29 mouse cellular contexts compared by ENCODE assay signal in genomic region chr16:29942111-29942510, GRCm38 (mm10).
DNase-seq lines count a peak whose midpoint lies in the region; ATAC-seq and TF ChIP-seq lines count a peak whose summit lies in the region.
"Had no signal": no experiment of that assay in that cellular context is flagged by ENCODE, and none has a peak within 500 bp of the region (broad histone marks: within the 10 kb centered on the region; RNA-seq: fewer than 3 reads in every experiment).

No protein-coding gene starts in this region.

- H3K4me2 ChIP-seq in embryonic facial prominence, embryonic 14.5 days (ENCODE audit: low read depth, low read length): no peak overlapping the region
- H3K4me2 ChIP-seq in heart, embryonic 12.5 days: no peak overlapping the region
- no peak overlapping the region for H3K4me2 ChIP-seq in myocyte (ENCODE audit: low read depth)
- no peak overlapping the region for H3K4me2 ChIP-seq in forebrain, embryonic 12.5 days
- H3K4me2 ChIP-seq: embryonic facial prominence, embryonic 15.5 days; forebrain, embryonic 15.5 days; heart, embryonic 11.5 days; heart, embryonic 15.5 days; hindbrain, embryonic 14.5 days had no signal

- H3ac ChIP-seq in myocyte (ENCODE audit: control insufficient read depth, insufficient read length): no peak overlapping the region

- H3K27ac ChIP-seq in embryonic facial prominence, embryonic 14.5 days (replicated peaks; ENCODE audit: low read depth, low read length): no peak overlapping the region
- H3K27ac ChIP-seq in embryonic facial prominence, embryonic 10.5 days (replicated peaks): no peak overlapping the region
- H3K27ac ChIP-seq in heart, embryonic 10.5 days: peak overlapping the region; percentile 10; the same call in 1 of the 2 replicates
- H3K27ac ChIP-seq in heart, embryonic 12.5 days (ENCODE audit: poor library complexity, severe bottlenecking): no peak overlapping the region
- H3K27ac ChIP-seq in forebrain, embryonic 12.5 days: no peak overlapping the region
- H3K27ac ChIP-seq: embryonic facial prominence, embryonic 15.5 days; forebrain, embryonic 15.5 days; heart, adult 2 months; heart, embryonic 15.5 days; hindbrain, embryonic 14.5 days; hindbrain, postnatal 0 days had no signal

- no peaks in the 10 kb centered on the region for H3K27me3 ChIP-seq in embryonic facial prominence, embryonic 14.5 days (replicated peaks; ENCODE audit: control insufficient read depth, insufficient read depth, low read length)
- H3K27me3 ChIP-seq in embryonic facial prominence, embryonic 10.5 days (replicated peaks; ENCODE audit: low read depth, poor library complexity, severe bottlenecking): peaks cover 20% of the 10 kb centered on the region; the same call in 1 of the 2 replicates
- no peaks in the 10 kb centered on the region for H3K27me3 ChIP-seq in heart, embryonic 10.5 days (ENCODE audit: insufficient read depth, poor library complexity, severe bottlenecking)
- H3K27me3 ChIP-seq in heart, embryonic 12.5 days (replicated peaks): no peaks in the 10 kb centered on the region
- H3K27me3 ChIP-seq in myocyte (ENCODE audit: control insufficient read depth, insufficient read depth, insufficient read length): no peaks in the 10 kb centered on the region
- H3K27me3 ChIP-seq in forebrain, embryonic 12.5 days: peaks cover 19% of the 10 kb centered on the region
- H3K27me3 ChIP-seq: embryonic facial prominence, embryonic 15.5 days; forebrain, embryonic 15.5 days; heart, embryonic 15.5 days had no signal

- WGBS in embryonic facial prominence, embryonic 14.5 days: 51% methylated on average over 7 of the region's 7 CpGs
- 66% methylated on average over 7 of the region's 7 CpGs for WGBS in embryonic facial prominence, embryonic 10.5 days
- 65% methylated on average over 7 of the region's 7 CpGs for WGBS in heart, embryonic 10.5 days
- 56% methylated on average over 7 of the region's 7 CpGs for WGBS in heart, embryonic 12.5 days
- WGBS in forebrain, embryonic 12.5 days: 62% methylated on average over 7 of the region's 7 CpGs

- peaks cover 30% of the 10 kb centered on the region for H3K4me1 ChIP-seq in embryonic facial prominence, embryonic 14.5 days (ENCODE audit: control insufficient read depth, insufficient read depth, low read length)
- H3K4me1 ChIP-seq in embryonic facial prominence, embryonic 10.5 days: peaks cover 39% of the 10 kb centered on the region
- peaks cover 47% of the 10 kb centered on the region for H3K4me1 ChIP-seq in heart, embryonic 10.5 days
- peaks cover 42% of the 10 kb centered on the region for H3K4me1 ChIP-seq in heart, embryonic 12.5 days (replicated peaks)
- H3K4me1 ChIP-seq in forebrain, embryonic 12.5 days: peaks cover 17% of the 10 kb centered on the region

- no peaks in the 10 kb centered on the region for H3K79me2 ChIP-seq in myocyte (ENCODE audit: control insufficient read depth, insufficient read depth)

- no peak for ATAC-seq in embryonic facial prominence, embryonic 14.5 days (ENCODE audit: low read depth)
- ATAC-seq in heart, embryonic 12.5 days (ENCODE audit: insufficient number of reproducible peaks, low FRiP score): no peak
- ATAC-seq in forebrain, embryonic 12.5 days (ENCODE audit: low FRiP score): no peak
- ATAC-seq: forebrain, embryonic 15.5 days; hindbrain, postnatal 0 days; inflammation-experienced regulatory T-cells, adult 6 months had no signal

- no peak for TF ChIP-seq POLR2A in myocyte (IDR thresholded peaks at IDR 0.05; ENCODE audit: insufficient read length, low read depth)

- no peak overlapping the region for H3K4me3 ChIP-seq in embryonic facial prominence, embryonic 14.5 days (ENCODE audit: low read depth, low read length)
- H3K4me3 ChIP-seq in embryonic facial prominence, embryonic 10.5 days: no peak overlapping the region
- no peak overlapping the region for H3K4me3 ChIP-seq in heart, embryonic 10.5 days
- no peak overlapping the region for H3K4me3 ChIP-seq in heart, embryonic 12.5 days
- H3K4me3 ChIP-seq in myocyte: no peak overlapping the region
- no peak overlapping the region for H3K4me3 ChIP-seq in forebrain, embryonic 12.5 days (replicated peaks)
- H3K4me3 ChIP-seq: embryonic facial prominence, embryonic 15.5 days; forebrain, embryonic 15.5 days; heart, adult 2 months; heart, embryonic 15.5 days had no signal

- peak; percentile 75 for DNase-seq in embryonic facial prominence, embryonic 14.5 days (ENCODE audit: low spot score)
- DNase-seq in embryonic facial prominence, embryonic 10.5 days (ENCODE audit: low spot score): no peak
- DNase-seq in heart, embryonic 10.5 days (ENCODE audit: low spot score): peak; percentile 42
- peak; percentile 51 for DNase-seq in ES-CJ7 (ENCODE audit: low read depth, low spot score)
- no peak for DNase-seq in cerebellum, postnatal 4 days (ENCODE audit: low spot score in 2 of 2)
- DNase-seq: adrenal gland, adult 2 months; adrenal gland, postnatal 14 days; B cell, adult 2 months; cerebellum, adult 11 months; cerebellum, adult 2 months; cerebellum, adult 9-11 months; cerebellum, postnatal 25 days; embryo, embryonic 11 days; gastrocnemius, postnatal 14 days; heart, adult 2 months; heart, postnatal 14 days; heart, postnatal 4 days; kidney, adult 11 months; kidney, adult 8-10 months had no signal

- no peaks in the 10 kb centered on the region for H3K36me3 ChIP-seq in embryonic facial prominence, embryonic 14.5 days (ENCODE audit: control insufficient read depth, insufficient read depth, low read length)
- no peaks in the 10 kb centered on the region for H3K36me3 ChIP-seq in embryonic facial prominence, embryonic 10.5 days (replicated peaks)
- H3K36me3 ChIP-seq in heart, embryonic 10.5 days: no peaks in the 10 kb centered on the region
- no peaks in the 10 kb centered on the region for H3K36me3 ChIP-seq in heart, embryonic 12.5 days
- H3K36me3 ChIP-seq in myocyte (ENCODE audit: control insufficient read depth, insufficient read depth): no peaks in the 10 kb centered on the region
- H3K36me3 ChIP-seq in forebrain, embryonic 12.5 days (replicated peaks): no peaks in the 10 kb centered on the region
- H3K36me3 ChIP-seq: embryonic facial prominence, embryonic 15.5 days; forebrain, embryonic 15.5 days; heart, embryonic 15.5 days had no signal

- no peaks in the 10 kb centered on the region for H3K9me3 ChIP-seq in embryonic facial prominence, embryonic 14.5 days (ENCODE audit: control insufficient read depth, low read length)
- no peaks in the 10 kb centered on the region for H3K9me3 ChIP-seq in embryonic facial prominence, embryonic 10.5 days
- H3K9me3 ChIP-seq in heart, embryonic 10.5 days: no peaks in the 10 kb centered on the region
- H3K9me3 ChIP-seq in heart, embryonic 12.5 days (replicated peaks): no peaks in the 10 kb centered on the region
- no peaks in the 10 kb centered on the region for H3K9me3 ChIP-seq in forebrain, embryonic 12.5 days
- H3K9me3 ChIP-seq: embryonic facial prominence, embryonic 15.5 days; forebrain, embryonic 15.5 days; heart, embryonic 15.5 days had no signal

- no peak overlapping the region for H3K9ac ChIP-seq in embryonic facial prominence, embryonic 14.5 days (ENCODE audit: low read depth, low read length)
- H3K9ac ChIP-seq in heart, embryonic 12.5 days: no peak overlapping the region
- H3K9ac ChIP-seq in forebrain, embryonic 12.5 days: no peak overlapping the region
- H3K9ac ChIP-seq: embryonic facial prominence, embryonic 15.5 days; forebrain, embryonic 15.5 days; heart, embryonic 15.5 days; hindbrain, embryonic 14.5 days had no signal

TF ChIP-seq in myocyte, 11 proteins besides CTCF, POLR2A, EP300 and RAD21:
- TF ChIP-seq MAX (IDR thresholded peaks at IDR 0.05; ENCODE audit: low read depth) (no peak), MYOD1 (IDR thresholded peaks at IDR 0.05; ENCODE audit: control insufficient read depth in 1 of 3, insufficient read length in 2 of 3, low read depth in 2 of 3) (peak in 2 of 3 experiments; percentile 48 to 61)

Comparison
In these comparisons a context has a peak if more than half of its experiments do, and no peak if none do; other contexts are left out.
1. DNase-seq: peak in embryonic facial prominence, embryonic 14.5 days (single experiment), heart, embryonic 10.5 days (single experiment) and ES-CJ7 (single experiment); none in embryonic facial prominence, embryonic 10.5 days (single experiment) and cerebellum, postnatal 4 days (0 of 2).